In genomic region chr13:84570206-84570605, GRCm38 (mm10) we compare ENCODE assay signal across 20 mouse cellular contexts.
DNase-seq lines count a peak whose midpoint lies in the region; ATAC-seq and TF ChIP-seq lines count a peak whose summit lies in the region.
"Had no signal": no experiment of that assay in that cellular context is flagged by ENCODE, and none has a peak within 500 bp of the region (broad histone marks: within the 10 kb centered on the region; RNA-seq: fewer than 3 reads in every experiment).

No protein-coding gene starts in this region.

- 65% methylated on average over 2 of the region's 2 CpGs for WGBS in lung, embryonic 14.5 days
- 24% methylated on average over 2 of the region's 2 CpGs for WGBS in forebrain, embryonic 12.5 days
- 56% methylated on average over 2 of the region's 2 CpGs for WGBS in hindbrain, embryonic 11.5 days
- WGBS in midbrain, embryonic 14.5 days = 33% methylated on average over 2 of the region's 2 CpGs

- DNase-seq in lung, embryonic 14.5 days = peak; percentile 4
- no peak for DNase-seq in lung, postnatal 10 days
- DNase-seq in hindbrain, embryonic 11.5 days (ENCODE audit: low spot score) = no peak
- DNase-seq in midbrain, embryonic 14.5 days = peak; percentile 6
- no peak for DNase-seq in thymus, postnatal 4 days
- no peak for DNase-seq in adrenal gland, postnatal 10 days
- DNase-seq: adrenal gland, postnatal 25 days; cerebellum, adult 9-10 months; gastrocnemius, postnatal 14 days; kidney, adult 9 months; lung, adult 2 months; right cerebral cortex, adult 18-20 months; spleen, adult 18-20 months; thymus, adult 2 months had no signal

- no peak for TF ChIP-seq CTCF in lung, embryonic 14.5 days (IDR thresholded peaks at IDR 0.05; ENCODE audit: low read depth)

- no peak overlapping the region for H3K4me3 ChIP-seq in lung, embryonic 14.5 days (ENCODE audit: low read depth, low read length)
- H3K4me3 ChIP-seq in forebrain, embryonic 12.5 days (replicated peaks) = no peak overlapping the region
- H3K4me3 ChIP-seq in hindbrain, embryonic 11.5 days (ENCODE audit: low read depth, low read length) = no peak overlapping the region
- no peak overlapping the region for H3K4me3 ChIP-seq in midbrain, embryonic 14.5 days (replicated peaks; ENCODE audit: low read depth, low read length)
- H3K4me3 ChIP-seq: limb, embryonic 10.5 days had no signal

- no peak overlapping the region for H3K9ac ChIP-seq in lung, embryonic 14.5 days
- no peak overlapping the region for H3K9ac ChIP-seq in forebrain, embryonic 12.5 days
- no peak overlapping the region for H3K9ac ChIP-seq in hindbrain, embryonic 11.5 days (ENCODE audit: low read depth, low read length)
- H3K9ac ChIP-seq in midbrain, embryonic 14.5 days (replicated peaks; ENCODE audit: low read length) = no peak overlapping the region

- ATAC-seq in lung, embryonic 14.5 days (ENCODE audit: insufficient read depth) = no peak
- no peak for ATAC-seq in forebrain, embryonic 12.5 days (ENCODE audit: low FRiP score)
- ATAC-seq in hindbrain, embryonic 11.5 days (ENCODE audit: low FRiP score) = no peak
- ATAC-seq in midbrain, embryonic 14.5 days (ENCODE audit: low FRiP score, low TSS enrichment) = no peak
- no peak for ATAC-seq in erythroblast, adult 5-6 weeks (replicated peaks; ENCODE audit: low FRiP score, poor library complexity, severe bottlenecking)
- ATAC-seq: inflammation-experienced regulatory T-cells, adult 6 months had no signal

- no peak overlapping the region for H3K4me2 ChIP-seq in lung, embryonic 14.5 days
- peak overlapping the region; percentile 0; the same call in 1 of the 2 replicates for H3K4me2 ChIP-seq in forebrain, embryonic 12.5 days
- no peak overlapping the region for H3K4me2 ChIP-seq in hindbrain, embryonic 11.5 days (replicated peaks; ENCODE audit: low read depth, low read length)
- no peak overlapping the region for H3K4me2 ChIP-seq in midbrain, embryonic 14.5 days (ENCODE audit: low read length)
- H3K4me2 ChIP-seq: liver, embryonic 11.5 days had no signal

- no peaks in the 10 kb centered on the region for H3K4me1 ChIP-seq in lung, embryonic 14.5 days (ENCODE audit: insufficient read depth)
- H3K4me1 ChIP-seq in forebrain, embryonic 12.5 days = peaks cover 35% of the 10 kb centered on the region
- H3K4me1 ChIP-seq in hindbrain, embryonic 11.5 days (replicated peaks; ENCODE audit: control insufficient read depth, insufficient read depth, low read length) = no peaks in the 10 kb centered on the region
- peaks cover 15% of the 10 kb centered on the region for H3K4me1 ChIP-seq in midbrain, embryonic 14.5 days (ENCODE audit: control insufficient read depth, insufficient read depth, low read length)
- H3K4me1 ChIP-seq: limb, embryonic 10.5 days had no signal

- no peaks in the 10 kb centered on the region for H3K27me3 ChIP-seq in lung, embryonic 14.5 days (ENCODE audit: insufficient read depth, low read length)
- no peaks in the 10 kb centered on the region for H3K27me3 ChIP-seq in forebrain, embryonic 12.5 days
- no peaks in the 10 kb centered on the region for H3K27me3 ChIP-seq in hindbrain, embryonic 11.5 days (ENCODE audit: control insufficient read depth, insufficient read depth, low read length)
- H3K27me3 ChIP-seq in midbrain, embryonic 14.5 days (ENCODE audit: control insufficient read depth, insufficient read depth, low read length) = no peaks in the 10 kb centered on the region

- H3K36me3 ChIP-seq in lung, embryonic 14.5 days (ENCODE audit: insufficient read depth) = no peaks in the 10 kb centered on the region
- H3K36me3 ChIP-seq in forebrain, embryonic 12.5 days (replicated peaks) = no peaks in the 10 kb centered on the region
- no peaks in the 10 kb centered on the region for H3K36me3 ChIP-seq in hindbrain, embryonic 11.5 days (ENCODE audit: control insufficient read depth, insufficient read depth, low read length)
- H3K36me3 ChIP-seq in midbrain, embryonic 14.5 days (ENCODE audit: control insufficient read depth, insufficient read depth, low read length) = no peaks in the 10 kb centered on the region
- H3K36me3 ChIP-seq: limb, embryonic 10.5 days had no signal

- no peaks in the 10 kb centered on the region for H3K9me3 ChIP-seq in lung, embryonic 14.5 days (ENCODE audit: low read depth, low read length)
- H3K9me3 ChIP-seq in forebrain, embryonic 12.5 days = no peaks in the 10 kb centered on the region
- no peaks in the 10 kb centered on the region for H3K9me3 ChIP-seq in hindbrain, embryonic 11.5 days (ENCODE audit: control insufficient read depth, low read length)
- no peaks in the 10 kb centered on the region for H3K9me3 ChIP-seq in midbrain, embryonic 14.5 days (ENCODE audit: control insufficient read depth, low read length)
- H3K9me3 ChIP-seq: limb, embryonic 10.5 days had no signal

- no peak overlapping the region for H3K27ac ChIP-seq in lung, embryonic 14.5 days (ENCODE audit: low read depth)
- peak overlapping the region; percentile 90 for H3K27ac ChIP-seq in forebrain, embryonic 12.5 days
- peak overlapping the region; percentile 74 for H3K27ac ChIP-seq in hindbrain, embryonic 11.5 days (ENCODE audit: low read depth, low read length)
- peak overlapping the region; percentile 50; the same call in 1 of the 2 replicates for H3K27ac ChIP-seq in midbrain, embryonic 14.5 days (replicated peaks; ENCODE audit: low read depth, low read length)
- H3K27ac ChIP-seq: limb, embryonic 10.5 days; macrophage had no signal

Comparison
In these comparisons a context has a peak if more than half of its experiments do, and no peak if none do; other contexts are left out.
1. DNase-seq: peak in lung, embryonic 14.5 days (single experiment) and midbrain, embryonic 14.5 days (single experiment); none in lung, postnatal 10 days (single experiment), hindbrain, embryonic 11.5 days (single experiment), thymus, postnatal 4 days (single experiment) and adrenal gland, postnatal 10 days (single experiment).